Mouse (Mus musculus) bone marrow, adult 2 months (tissue): ENCODE results near the gene Pkn3.

ENCODE experiments used
- CTCF ChIP-seq: fragments of 200-500 bp; IDR thresholded peaks from 2 replicates; pipeline ENCODE4 v1.5.1; 2011; ENCODE audit warnings: low read length, control low read depth; ENCODE audit not compliant: control insufficient read depth, insufficient read depth
- POLR2A ChIP-seq: fragments of 200-500 bp; IDR thresholded peaks from 2 replicates; pipeline ENCODE4 v1.6.1; 2011; ENCODE audit warnings: low read depth, mild to moderate bottlenecking, control low read depth, low read length, borderline replicate concordance; ENCODE audit not compliant: control insufficient read depth

DNA sequence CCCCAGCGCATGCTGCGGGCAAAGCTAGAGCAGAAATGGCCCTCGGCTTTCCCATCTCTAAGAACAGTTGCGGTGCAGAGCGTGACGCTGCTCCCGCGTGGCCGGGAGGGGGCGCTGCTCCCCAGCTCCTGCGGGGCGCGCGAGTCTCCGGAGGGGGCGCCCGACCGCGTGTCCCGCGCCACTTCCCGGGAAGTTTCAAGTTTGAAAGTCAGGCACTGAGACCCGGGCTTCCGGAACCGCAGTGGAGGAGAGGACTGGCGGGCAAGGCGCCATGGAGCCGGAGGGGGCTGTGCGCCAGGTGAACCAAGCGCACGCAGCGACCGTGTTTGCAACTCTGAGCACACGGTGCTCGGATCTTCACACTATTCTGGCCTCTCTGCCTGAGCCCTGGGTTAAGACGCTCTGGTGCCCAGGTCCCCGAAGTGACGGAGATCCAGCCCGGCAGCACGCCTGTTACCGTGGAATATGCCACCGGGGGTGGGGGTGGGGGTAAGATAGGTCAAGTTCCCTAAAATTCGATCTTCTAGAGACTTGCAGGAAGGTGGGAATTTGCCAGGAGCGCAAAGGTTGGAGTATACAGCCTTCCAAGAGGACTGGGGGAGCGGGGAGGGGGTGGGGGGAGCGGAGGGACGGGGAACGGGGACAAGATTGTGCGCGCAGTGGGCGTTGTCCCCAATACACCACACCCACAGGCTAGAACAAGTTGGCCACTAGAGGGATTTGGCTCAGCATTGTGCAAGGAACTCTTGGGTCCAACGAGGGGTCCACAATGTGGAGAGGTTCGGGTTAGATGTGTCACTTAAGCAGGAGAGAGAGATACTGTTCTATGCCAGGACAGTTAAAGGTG is at the start of gene Pkn3:
- TF ChIP-seq CTCF (peak; percentile 90), POLR2A (peak; percentile 16; the same call in 1 of the 2 replicates)
